8 mouse cellular contexts compared by ENCODE assay signal in genomic region chr6:8511447-8511846, GRCm38 (mm10). TPM values are rescaled to one million over a fixed set of nuclear protein-coding genes. Genes with fewer than 3 reads are reported as not detected.
A peak's percentile ranks its signal among the peaks of the same experiment; 100 is the strongest.
DNase-seq lines count a peak whose midpoint lies in the region; ATAC-seq and TF ChIP-seq lines count a peak whose summit lies in the region.

No protein-coding gene starts in this region.

- 16% methylated on average over 3 of the region's 3 CpGs for WGBS in heart, embryonic 12.5 days
- WGBS in hindbrain, embryonic 13.5 days: 3% methylated on average over 3 of the region's 3 CpGs

- peak overlapping the region; percentile 99; the same call in 1 of the 2 replicates for H3K9ac ChIP-seq in heart, embryonic 12.5 days
- peak overlapping the region; percentile 98 for H3K9ac ChIP-seq in hindbrain, embryonic 13.5 days

- H3K4me2 ChIP-seq in heart, embryonic 12.5 days: peak overlapping the region; percentile 81
- H3K4me2 ChIP-seq in hindbrain, embryonic 13.5 days: peak overlapping the region; percentile 82
- peak overlapping the region; percentile 84 for H3K4me2 ChIP-seq in myocyte (ENCODE audit: low read depth)

- no peak for DNase-seq in heart, adult 18-20 months
- peak; percentile 28 for DNase-seq in cerebellum, postnatal 25 days
- no peak for DNase-seq in adrenal gland, adult 2 months
- DNase-seq in layer of hippocampus, postnatal 14 days (ENCODE audit: low spot score in 2 of 2): no peak
- no peak for DNase-seq in urinary bladder, postnatal 10 days (ENCODE audit: low spot score)

- H3K27ac ChIP-seq in heart, embryonic 12.5 days (ENCODE audit: poor library complexity, severe bottlenecking): no peak overlapping the region
- peak overlapping the region; percentile 100; the same call in 1 of the 2 replicates for H3K27ac ChIP-seq in hindbrain, embryonic 13.5 days

- H3K27me3 ChIP-seq in heart, embryonic 12.5 days (replicated peaks): no peaks in the 10 kb centered on the region
- no peaks in the 10 kb centered on the region for H3K27me3 ChIP-seq in hindbrain, embryonic 13.5 days
- H3K27me3 ChIP-seq in myocyte (ENCODE audit: control insufficient read depth, insufficient read depth, insufficient read length): no peaks in the 10 kb centered on the region

- H3K79me2 ChIP-seq in myocyte (ENCODE audit: control insufficient read depth, insufficient read depth): peaks cover 7% of the 10 kb centered on the region

- H3K36me3 ChIP-seq in heart, embryonic 12.5 days: no peaks in the 10 kb centered on the region
- H3K36me3 ChIP-seq in hindbrain, embryonic 13.5 days: no peaks in the 10 kb centered on the region
- no peaks in the 10 kb centered on the region for H3K36me3 ChIP-seq in myocyte (ENCODE audit: control insufficient read depth, insufficient read depth)

- no peak overlapping the region for H3ac ChIP-seq in myocyte (ENCODE audit: control insufficient read depth, insufficient read length)

- no peak for ATAC-seq in heart, embryonic 12.5 days (ENCODE audit: insufficient number of reproducible peaks, low FRiP score)
- no peak for ATAC-seq in hindbrain, embryonic 13.5 days (ENCODE audit: low FRiP score)

- H3K9me3 ChIP-seq in heart, embryonic 12.5 days (replicated peaks): no peaks in the 10 kb centered on the region
- H3K9me3 ChIP-seq in hindbrain, embryonic 13.5 days: no peaks in the 10 kb centered on the region

- peak overlapping the region; percentile 93 for H3K4me3 ChIP-seq in heart, embryonic 12.5 days
- H3K4me3 ChIP-seq in hindbrain, embryonic 13.5 days: peak overlapping the region; percentile 92
- peak overlapping the region; percentile 42 for H3K4me3 ChIP-seq in myocyte

- H3K4me1 ChIP-seq in heart, embryonic 12.5 days (replicated peaks): peaks cover 15% of the 10 kb centered on the region
- peaks cover 26% of the 10 kb centered on the region for H3K4me1 ChIP-seq in hindbrain, embryonic 13.5 days (replicated peaks)

- TF ChIP-seq POLR2A in myocyte (IDR thresholded peaks at IDR 0.05; ENCODE audit: insufficient read length, low read depth): no peak

TF ChIP-seq in myocyte, 11 proteins besides CTCF, POLR2A, EP300 and RAD21:
- TF ChIP-seq TCF12 (IDR thresholded peaks at IDR 0.05; ENCODE audit: insufficient read depth, poor library complexity, severe bottlenecking): no peak
- TF ChIP-seq MYOG (IDR thresholded peaks at IDR 0.05; ENCODE audit: control insufficient read depth in 1 of 3, insufficient read depth in 1 of 3, insufficient read length in 2 of 3, low read depth in 2 of 3): no peak
- no peak for TF ChIP-seq SRF (IDR thresholded peaks at IDR 0.05; ENCODE audit: control insufficient read depth, insufficient read length, low read depth)
- TF ChIP-seq REST (IDR thresholded peaks at IDR 0.05; ENCODE audit: insufficient read depth, insufficient read length): no peak
- no peak for TF ChIP-seq E2F4 (IDR thresholded peaks at IDR 0.05; ENCODE audit: insufficient read depth)
- no peak for TF ChIP-seq POLR2AphosphoS2 (IDR thresholded peaks at IDR 0.05; ENCODE audit: insufficient read length, low read depth)
- TF ChIP-seq CEBPB (IDR thresholded peaks at IDR 0.05; ENCODE audit: insufficient read depth, poor library complexity, severe bottlenecking): no peak
- no peak for TF ChIP-seq USF1 (IDR thresholded peaks at IDR 0.05; ENCODE audit: low read depth)
- no peak for TF ChIP-seq TCF3 (IDR thresholded peaks at IDR 0.05; ENCODE audit: insufficient read length, low read depth)
- TF ChIP-seq MYOD1 (IDR thresholded peaks at IDR 0.05; ENCODE audit: control insufficient read depth in 1 of 3, insufficient read length in 2 of 3, low read depth in 2 of 3): no peak
- no peak for TF ChIP-seq MAX (IDR thresholded peaks at IDR 0.05; ENCODE audit: low read depth)

RNA-seq across cellular contexts. Expression of gene Glcci1, which starts 2.0 kb away (rescaled TPM):
- 8.2 and 10.2 TPM in 2 replicates for polyA plus RNA-seq in heart, embryonic 12.5 days (2016; fragmentation: Nextera tagmentation; extraction: Ambion mirVana)
- 10 to 100 TPM in 1 of 2 experiments, 1 to 10 TPM in 1; 8.4 to 10.1 TPM for total RNA-seq in heart, adult 18-20 months (2021)
- polyA plus RNA-seq in hindbrain, embryonic 13.5 days (2015; fragmentation: Nextera tagmentation; extraction: Ambion mirVana): 9.0 and 9.7 TPM in 2 replicates
- 0.84 TPM for polyA plus RNA-seq in myocyte (2012; fragmentation: generic; extraction: Trizol)
- 10 to 100 TPM; 32.3 to 32.5 TPM for total RNA-seq in adrenal gland, adult 2 months (2021)
- polyA plus RNA-seq in adrenal gland, adult 2 months (2012; rRNA removed): 4.0 and 4.4 TPM in 2 replicates
- total RNA-seq in layer of hippocampus, postnatal 14 days (2021): 10 to 100 TPM; 42.7 to 46.6 TPM

Comparison
In these comparisons a context has a peak if more than half of its experiments do, and no peak if none do; other contexts are left out.
1. H3K4me3 ChIP-seq: peak in every context shown above with its lines; median percentile 93 in heart, embryonic 12.5 days; 92 in hindbrain, embryonic 13.5 days; 42 in myocyte.
2. DNase-seq: peak in cerebellum, postnatal 25 days (2 of 2); none in heart, adult 18-20 months (0 of 2), adrenal gland, adult 2 months (single experiment), layer of hippocampus, postnatal 14 days (0 of 2) and urinary bladder, postnatal 10 days (single experiment).
3. Peak in every context shown above with its lines, with median percentiles within 50 percentile points of each other: H3K4me2 ChIP-seq.